Mouse (Mus musculus): Measurements from ENCODE around the gene Agbl1. TPM values are rescaled to one million over a fixed set of nuclear protein-coding genes. Genes with fewer than 3 reads are reported as not detected.
"Not testable (repeated sequence)": the region's sequence is repeated elsewhere in the genome, so short reads cannot be mapped to it uniquely, and the experiment has no call there.

Agbl1 gene
- total RNA-seq, 4 experiments from 2014 or later: 0.06 to 0.17 (median 0.16) TPM

DNA sequence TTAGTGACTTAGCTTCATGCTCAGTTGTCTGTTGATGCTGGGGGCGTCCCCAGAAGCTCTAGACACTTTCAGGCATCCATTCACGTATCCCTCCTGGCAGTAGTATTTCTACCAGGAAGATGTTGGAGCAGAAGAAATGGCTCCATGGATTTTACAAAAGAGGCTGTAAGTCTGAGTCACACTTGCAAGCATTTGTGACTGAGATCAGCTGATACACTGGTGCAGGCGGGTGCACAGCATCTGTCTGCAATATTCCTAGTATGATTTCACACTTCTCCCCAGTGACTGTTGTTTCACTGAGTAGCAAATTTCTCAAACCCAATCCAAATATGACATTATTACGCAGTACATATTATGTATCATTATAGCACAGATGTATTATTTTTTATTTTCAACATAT is 332.8 kb downstream of the Agbl1 start:
- no peak for DNase-seq (ENCODE audit: low spot score)

DNA sequence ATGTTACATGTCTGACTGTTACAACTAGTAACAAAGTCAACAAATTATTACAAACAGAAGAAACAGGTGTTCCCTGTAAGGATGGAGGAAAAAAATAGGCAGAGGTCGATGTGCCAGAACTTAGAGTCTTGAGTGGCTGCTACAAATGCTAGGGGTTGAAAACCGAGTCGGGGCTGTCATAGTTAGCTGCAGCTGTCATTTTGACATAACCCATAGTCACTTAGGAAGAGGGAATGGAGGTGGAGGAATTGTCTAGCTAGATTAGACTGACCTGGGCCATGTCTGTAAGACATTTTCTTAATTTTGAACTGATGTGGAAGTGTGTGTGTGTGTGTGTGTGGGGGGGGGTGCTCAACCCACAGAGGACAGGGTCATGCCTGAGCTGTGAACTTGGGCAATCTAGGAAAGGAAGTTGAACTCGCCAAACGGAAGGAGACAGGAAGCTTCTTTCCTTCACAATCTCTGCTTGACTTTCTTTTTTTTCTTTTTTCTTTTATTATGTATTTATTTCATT is 364.9 kb downstream of the Agbl1 start:
- no peak for DNase-seq (ENCODE audit: low spot score)

DNA sequence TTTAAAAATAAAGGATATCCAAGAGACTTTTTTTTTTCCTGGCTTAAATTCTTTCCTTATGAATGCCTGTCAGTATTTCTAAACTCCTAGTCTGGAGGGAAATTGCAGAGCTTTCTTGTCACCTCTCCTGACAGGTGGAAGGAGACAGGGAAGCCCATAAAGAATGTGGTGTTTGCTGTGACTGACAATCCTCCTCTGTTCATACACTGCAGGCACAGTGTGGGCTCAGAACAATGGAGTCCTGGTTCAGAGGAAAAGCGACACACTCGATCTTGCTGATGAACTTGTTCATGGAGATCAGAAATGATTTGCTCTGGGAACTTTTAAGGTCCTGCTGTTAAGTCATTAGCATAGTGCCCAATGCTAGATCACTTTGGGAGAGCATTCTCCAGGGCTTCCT is 368.1 kb downstream of the Agbl1 start:
- no peak for DNase-seq (ENCODE audit: low spot score)

DNA sequence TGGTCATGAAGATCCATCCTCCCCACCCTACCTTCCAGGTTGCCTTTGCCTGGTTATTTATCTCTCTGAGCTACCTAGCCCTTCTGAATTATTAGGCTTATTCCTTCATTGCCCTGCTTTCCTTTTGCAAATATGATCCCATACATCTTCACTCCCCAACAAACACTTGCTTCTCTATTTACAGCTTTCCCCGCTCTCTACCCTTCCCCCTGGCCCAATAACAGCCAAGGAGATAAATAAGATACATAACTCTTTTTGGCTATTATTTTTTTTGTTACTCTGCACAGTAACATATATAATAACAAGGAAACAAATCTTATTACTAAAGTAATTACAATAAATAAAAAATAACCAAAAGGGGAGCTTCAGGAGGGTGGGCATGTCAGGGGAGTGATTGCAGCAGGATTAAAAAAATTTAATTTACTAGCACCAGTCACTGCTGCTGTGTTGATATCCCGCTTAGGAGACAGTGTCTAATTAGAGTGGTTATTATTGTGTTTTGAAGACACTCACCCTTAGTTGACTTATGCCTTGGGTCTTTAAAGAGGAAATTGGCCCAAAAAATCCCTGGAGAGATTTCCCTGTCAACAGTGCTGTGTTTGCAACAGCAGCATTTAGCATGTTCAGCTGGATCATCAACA is 370.5 kb downstream of the Agbl1 start:
- DNase-seq (ENCODE audit: low spot score): no peak

DNA sequence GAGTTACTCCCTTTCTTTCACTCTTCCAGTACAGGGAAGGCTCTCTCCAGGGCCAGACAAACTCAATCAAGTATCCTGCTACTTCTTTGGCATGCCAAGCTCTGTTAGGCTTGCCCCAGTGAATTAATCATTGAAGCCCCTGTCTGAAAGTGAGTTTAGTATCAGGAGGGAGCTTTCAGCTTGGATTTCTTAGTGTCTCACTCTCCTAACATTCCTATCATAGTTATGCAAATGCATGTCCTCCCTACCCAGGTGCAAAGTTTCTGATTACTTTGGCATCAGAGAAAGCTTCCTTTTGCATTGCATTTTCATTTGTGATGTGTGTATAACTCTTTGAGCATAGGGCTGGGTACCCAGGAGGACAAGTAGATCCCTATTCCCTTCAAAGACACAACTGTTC is 399.8 kb downstream of the Agbl1 start:
- DNase-seq (ENCODE audit: low spot score): no peak

DNA sequence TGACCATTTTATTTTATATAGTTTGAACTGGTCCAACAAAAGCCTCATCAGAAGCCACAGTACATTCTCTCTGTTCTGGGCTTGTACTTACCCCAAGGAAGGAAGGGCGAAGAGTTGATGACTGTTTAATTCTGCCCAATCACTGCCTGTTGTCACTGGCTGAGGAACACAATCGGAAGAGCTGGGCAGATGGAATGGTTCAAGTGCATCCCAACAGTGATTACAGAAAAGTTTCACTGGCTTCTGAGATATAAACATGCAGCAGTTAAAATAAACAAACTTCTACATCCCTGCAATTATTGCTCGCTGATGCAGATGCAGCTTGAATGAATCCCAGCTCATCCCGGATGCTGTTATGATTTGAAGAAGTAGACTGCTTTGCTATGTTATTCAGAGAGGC is 421.3 kb downstream of the Agbl1 start:
- DNase-seq (ENCODE audit: low spot score): no peak

DNA sequence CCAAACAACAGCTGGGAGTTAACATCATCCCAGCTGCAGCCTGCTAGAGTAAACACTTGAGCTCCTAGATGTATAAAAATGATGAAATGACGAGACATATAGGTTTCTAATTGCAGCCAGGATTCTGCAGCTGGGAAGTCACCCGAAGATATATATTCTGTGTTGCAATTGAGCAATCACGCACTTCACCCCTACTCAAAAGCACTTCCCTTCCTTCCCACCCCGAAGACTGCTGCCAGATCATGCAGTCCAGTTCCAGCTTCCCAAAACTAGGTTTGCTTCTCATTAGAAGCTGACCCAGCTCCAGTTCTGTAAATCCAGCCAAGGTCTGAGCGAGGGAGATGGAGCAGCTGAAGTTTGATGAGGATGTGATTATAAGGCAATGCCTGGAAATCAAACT is 431.4 kb downstream of the Agbl1 start:
- DNase-seq (ENCODE audit: low spot score): peak; percentile 38

DNA sequence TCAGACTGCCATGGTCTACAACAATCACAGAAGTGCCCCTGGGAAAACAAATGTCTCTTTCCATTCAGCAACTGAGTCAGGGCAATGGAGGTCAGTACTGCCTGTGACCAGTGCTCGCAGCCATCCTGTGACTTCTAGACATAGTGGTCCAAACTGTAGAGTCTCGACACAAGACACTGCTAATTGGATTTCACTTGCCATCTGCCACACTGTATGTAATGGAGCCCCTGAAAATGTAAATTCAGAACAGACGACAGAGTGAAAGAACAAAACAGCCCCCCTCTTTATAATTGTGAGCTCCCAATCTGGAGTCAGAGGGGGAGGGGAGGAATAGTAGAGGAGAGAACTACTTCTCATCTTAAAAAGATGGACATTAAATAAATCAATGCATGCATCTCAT is 445.2 kb downstream of the Agbl1 start:
- DNase-seq (ENCODE audit: low spot score): no peak

DNA sequence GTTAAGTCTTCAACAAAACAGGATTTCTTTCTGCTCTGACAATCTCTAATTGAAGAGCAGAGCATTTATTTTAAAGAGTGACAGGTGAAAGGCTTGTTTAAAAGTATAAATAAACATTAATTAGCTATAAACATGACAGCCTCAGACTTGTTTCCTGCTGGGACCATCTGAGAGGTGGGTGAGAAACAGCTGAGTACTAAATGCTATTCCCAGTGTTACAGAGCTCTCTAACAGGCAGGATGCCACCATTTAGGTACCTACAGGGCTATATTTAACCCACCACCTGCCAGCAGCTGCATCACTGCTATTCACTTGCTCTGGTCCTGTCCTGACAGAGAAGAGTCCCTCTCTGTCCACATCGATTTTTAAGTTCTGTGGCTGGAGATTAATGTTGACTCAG is 471.5 kb downstream of the Agbl1 start:
- DNase-seq (ENCODE audit: low spot score): no peak

DNA sequence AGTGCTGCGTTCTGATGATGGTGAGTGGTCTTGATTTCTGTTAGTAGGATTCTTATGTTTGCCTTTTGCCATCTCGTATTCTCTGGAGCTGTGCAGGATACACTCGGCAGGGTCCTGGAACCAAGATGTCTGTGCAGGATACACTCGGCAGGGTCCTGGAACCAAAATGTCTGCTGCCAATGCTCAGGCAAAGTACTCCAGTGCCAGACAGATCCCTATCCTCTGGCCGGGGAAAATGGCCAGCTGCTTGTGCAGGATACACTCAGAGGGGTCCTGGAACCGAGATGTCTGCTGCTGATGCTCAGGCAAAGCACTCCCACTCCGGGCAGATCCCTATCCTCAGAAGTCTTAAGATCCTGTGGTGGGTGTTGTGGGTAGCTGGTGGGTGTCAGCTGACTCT is 502.5 kb downstream of the Agbl1 start:
- not testable (repeated sequence) for DNase-seq (ENCODE audit: low spot score)

DNA sequence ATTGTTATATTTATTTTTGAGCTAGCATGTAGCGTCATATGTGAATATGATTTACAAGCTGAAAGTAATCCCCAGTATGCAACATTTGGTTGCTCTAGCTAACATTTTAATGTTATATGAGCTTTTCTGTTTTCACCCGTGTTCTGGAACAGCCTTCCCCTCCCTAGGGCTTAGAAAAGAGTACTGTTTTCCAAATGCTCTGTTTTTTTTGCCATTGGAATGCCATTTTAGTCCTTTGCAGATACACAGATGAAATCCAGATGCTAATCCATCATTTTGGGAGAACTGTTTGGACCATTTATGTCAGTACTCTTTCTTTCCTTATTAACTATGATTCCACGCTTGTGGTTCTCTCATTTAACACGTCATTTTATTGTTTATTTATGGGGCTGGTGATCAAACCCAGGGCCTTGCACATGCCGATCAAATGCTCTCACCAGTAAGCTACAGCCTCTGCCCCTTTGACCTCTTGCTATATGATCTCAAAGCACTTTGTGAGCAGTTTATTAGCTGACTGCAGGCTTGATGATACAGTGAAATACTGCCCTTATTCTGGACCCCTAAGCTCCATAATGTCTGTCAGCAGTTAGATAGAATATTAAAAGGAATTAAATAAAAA is 547.7 kb downstream of the Agbl1 start:
- DNase-seq (ENCODE audit: low spot score): peak; percentile 48

DNA sequence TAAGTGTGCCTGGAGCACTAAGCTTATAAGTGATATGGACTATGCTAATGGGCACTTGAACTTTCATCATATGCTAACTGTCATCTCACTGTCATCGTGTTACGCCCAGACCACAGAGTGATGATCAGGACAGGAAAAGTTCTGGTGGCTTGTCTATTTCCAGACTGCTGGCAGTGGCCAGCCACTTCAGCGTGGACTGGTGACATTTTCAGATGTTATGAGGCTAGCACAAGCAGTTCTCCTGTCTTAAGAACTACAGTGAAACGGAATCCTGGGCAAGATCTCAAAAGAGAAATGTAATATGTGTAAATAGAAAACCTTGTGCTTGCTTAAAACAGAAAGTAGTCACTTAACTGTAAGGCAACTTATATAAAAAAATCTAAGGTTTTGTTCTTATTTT is 550.8 kb downstream of the Agbl1 start:
- DNase-seq (ENCODE audit: low spot score): no peak

DNA sequence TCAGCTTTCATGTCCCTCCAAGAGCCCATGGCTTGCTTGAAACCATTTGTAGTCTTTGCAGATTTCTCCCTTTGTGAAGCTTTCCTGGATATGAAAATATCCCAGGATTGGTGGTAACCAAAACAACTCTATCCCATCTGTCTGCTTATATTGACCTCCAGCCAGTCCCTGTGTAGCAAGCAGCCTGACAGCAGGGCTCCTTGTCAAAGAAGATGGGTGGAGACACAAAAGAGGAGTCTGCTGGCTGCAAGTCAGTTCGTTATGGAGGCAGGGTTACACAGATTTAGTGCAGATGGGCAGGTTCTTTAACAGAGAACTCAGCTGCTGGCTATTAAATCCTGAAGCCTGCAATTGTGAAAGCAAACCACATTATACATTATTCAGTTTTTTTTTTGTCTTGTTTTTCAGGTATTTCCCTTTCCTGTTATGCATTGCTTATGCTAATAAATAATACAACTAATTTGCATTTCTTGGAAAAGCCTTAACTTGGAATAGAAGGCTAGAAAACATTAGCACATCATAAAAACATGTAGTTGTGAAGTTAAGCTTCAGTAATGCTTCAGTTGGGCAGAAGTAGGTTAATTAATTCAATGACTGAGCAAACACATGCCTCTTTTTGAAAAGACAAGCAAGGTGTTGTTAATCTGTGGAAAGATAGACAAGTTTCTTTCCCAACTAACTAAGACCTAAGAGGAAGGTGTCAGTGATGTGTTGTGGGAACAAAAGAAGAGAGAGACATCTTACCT is 559.0 kb downstream of the Agbl1 start:
- DNase-seq (ENCODE audit: low spot score): no peak

DNA sequence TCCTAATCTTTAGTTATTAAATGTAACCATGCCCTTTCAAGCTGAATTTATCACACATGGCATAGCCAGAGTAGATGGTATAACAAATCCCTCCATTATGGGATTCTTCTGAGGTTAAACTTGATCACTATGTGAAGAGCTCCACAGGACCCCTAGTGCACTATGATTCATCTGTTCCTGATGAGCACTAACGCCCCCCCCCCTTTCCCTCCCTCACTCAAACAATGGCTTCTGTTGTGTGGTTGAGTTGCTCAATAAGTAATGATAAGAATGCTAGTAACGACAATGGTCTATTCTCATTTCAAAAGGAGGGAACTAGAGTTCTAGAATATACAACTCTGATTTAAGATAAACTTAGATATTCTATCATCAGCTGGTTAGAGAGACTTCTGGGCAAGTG is 560.4 kb downstream of the Agbl1 start:
- no peak for DNase-seq (ENCODE audit: low spot score)

DNA sequence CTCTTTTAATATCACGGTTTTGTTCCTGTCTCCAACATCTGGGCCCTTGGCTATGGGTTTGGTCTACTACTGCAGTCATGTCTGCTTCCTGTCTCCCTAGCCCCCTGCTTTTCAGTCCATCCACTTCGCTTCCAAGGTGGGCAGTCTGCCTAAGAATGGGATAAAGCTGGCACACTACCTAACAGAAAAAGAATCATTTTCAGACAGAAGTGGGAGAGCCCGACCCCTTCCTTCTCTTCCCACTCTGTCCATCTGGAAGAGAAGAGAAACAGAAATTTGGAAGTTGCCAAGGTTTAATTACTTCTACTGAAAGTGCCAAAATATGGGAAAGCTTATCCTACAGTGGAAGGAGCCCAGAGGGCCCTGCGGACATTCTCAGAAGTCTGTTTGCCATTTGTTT is 561.6 kb downstream of the Agbl1 start:
- DNase-seq (ENCODE audit: low spot score): no peak

DNA sequence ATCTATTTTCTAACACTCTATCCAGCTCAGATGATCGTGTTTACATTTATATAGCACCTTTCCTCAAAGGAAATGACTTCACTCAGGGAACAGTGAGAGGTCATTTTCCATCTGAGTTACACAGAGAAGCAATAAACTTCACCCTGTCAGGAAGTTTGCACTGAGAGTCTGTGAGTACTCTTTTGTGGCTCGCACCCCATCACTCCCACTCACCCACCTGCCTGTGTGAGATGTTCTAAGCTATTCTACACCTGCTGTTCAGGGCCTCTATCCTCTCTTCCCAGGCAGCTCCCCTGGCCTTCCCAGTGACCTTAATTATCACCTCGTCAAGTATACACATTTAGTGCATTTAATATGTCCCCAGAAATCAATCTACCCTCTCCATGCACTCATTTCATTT is 580.3 kb downstream of the Agbl1 start:
- no peak for DNase-seq (ENCODE audit: low spot score)

DNA sequence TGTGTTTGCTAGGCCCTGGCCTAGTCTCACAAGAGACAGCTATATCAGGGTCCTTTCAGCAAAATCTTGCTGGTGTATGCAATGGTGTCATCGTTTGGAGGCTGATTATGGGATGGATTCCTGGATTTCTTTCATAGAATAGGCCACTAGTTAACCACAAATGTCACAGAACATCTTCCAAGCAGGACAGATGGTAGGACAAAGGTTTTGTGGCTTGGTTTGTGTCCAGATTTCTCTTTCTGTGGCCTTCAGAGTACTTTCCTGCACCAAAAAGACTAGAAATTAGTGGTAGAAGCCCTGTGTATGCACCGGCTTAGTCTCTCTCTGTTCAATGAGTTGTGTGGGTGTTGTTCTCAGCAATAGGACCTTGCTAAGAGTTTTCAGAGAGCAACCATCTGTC is 590.9 kb downstream of the Agbl1 start:
- DNase-seq (ENCODE audit: low spot score): no peak

DNA sequence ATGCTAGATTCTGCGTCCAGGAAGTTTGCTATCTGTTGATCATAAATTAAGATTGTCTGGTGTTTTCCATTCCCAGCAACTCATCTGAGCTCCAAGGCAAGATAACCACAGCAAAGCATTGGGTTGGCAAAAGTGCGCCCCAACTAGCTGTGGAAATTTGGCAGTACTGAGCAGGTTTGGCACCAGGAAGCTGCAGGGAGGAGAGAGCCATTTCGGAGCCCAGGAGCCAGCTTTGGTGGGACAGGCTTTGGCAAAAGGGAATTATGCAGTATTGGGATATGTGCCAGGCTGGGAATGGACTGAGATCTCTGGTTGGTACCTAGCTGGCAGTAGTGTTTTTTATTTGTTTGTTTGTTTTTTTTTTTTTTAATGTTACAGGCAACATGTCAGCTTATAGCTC is 612.5 kb downstream of the Agbl1 start:
- DNase-seq (ENCODE audit: low spot score): no peak

DNA sequence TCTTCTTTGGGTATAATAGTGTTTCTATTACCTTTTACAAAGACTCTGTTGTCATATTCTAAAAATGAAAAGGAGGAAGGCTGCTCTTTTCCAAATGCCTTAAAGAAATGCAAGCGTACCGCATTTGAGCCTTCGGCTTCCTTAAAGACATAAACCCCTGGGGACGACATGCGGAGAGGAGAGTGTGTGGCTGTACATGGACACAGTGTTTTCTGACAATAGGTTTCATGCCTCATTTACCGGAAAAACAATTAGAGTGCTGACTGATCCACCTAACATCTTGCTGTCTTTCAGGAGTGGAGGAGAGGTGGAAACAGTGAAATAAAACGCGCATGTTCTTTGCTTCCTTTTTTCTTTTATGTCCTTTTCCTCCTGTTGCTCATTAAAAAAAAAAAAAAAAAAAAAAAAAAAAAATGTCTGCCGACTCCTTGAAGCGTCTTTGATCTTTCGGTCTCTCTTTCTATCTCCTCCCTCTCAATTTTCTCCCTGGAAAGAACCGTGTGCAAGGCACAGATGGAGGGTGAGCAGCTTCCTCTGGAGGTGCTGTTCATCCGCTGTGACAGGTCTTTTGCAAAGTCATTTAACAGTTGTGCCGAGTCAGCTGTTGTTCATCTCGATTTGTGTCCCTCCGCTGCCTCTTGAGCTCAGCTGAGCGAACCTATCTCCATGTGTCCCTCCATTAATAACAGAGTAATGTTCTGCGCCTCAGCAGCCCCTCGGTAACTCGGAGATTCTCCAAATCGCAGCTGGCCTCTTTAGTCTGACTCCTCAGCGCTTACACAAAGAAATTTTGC is 659.9 kb downstream of the Agbl1 start:
- no peak for DNase-seq (ENCODE audit: low spot score)

DNA sequence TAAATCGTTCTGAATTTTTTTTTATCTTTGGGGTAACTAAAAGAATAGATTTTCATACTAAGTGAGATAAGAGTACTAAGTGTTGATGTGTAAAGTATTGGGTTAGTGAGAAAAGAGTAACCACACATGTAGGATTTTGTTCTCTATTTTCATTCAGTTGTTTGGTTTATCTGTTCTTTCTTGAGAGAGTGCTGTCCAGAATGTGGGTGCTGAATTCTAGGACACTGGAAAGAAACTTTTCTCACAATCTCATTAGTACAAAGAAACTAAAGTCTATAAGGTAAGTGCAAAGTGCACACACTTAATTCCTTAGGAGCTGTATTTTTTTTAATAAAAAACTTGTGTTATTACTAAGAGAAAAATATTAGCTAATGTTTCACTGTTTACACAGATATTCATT is 674.4 kb downstream of the Agbl1 start:
- no peak for DNase-seq (ENCODE audit: low spot score)

DNA sequence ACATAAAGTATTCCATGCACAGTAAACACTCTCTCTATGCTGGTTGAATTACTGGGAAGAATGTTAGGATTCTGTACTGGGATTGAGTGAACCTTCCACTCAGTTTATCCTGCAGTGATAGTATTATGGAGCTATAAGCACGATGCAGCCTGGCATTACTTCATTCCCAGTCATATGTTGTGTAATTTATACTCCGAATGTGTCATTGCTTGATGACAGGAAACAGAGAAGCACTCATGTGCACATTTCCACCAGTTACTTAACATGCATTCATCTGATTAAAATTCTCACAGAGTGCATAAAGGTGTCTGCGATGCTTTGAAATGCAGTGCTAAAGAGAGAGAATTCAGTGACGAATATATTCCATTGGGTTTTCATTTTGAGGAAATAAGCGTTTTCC is 682.0 kb downstream of the Agbl1 start:
- DNase-seq (ENCODE audit: low spot score): no peak

DNA sequence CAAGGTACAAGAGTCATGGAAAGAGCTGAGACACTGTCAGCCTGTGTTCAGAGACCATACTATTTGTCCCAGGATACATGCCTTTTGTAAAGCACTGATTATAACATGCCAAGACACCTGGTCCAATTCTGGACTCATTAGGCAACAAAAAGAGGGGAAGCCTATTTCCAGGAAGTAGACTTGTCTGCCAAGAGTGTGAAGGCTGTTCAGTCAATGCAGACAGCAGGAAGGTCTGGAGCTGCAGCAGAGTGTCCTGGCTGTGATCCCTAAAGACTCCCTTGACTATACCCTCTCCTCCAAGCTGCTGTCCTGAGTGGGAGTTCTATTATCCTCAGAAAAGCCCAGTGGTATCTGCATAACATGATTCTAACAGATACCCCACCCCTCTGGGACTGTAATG is 689.2 kb downstream of the Agbl1 start:
- no peak for DNase-seq (ENCODE audit: low spot score)

All from heart, adult 8-10 months (tissue).